Mouse (Mus musculus): ENCODE results near the gene Fbxl4. TPM values are rescaled to one million over a fixed set of nuclear protein-coding genes. Genes with fewer than 3 reads are reported as not detected.

Gene Fbxl4
- total and polyA plus RNA-seq, 3 experiments = 4.5 TPM; not detected in 1

DNA sequence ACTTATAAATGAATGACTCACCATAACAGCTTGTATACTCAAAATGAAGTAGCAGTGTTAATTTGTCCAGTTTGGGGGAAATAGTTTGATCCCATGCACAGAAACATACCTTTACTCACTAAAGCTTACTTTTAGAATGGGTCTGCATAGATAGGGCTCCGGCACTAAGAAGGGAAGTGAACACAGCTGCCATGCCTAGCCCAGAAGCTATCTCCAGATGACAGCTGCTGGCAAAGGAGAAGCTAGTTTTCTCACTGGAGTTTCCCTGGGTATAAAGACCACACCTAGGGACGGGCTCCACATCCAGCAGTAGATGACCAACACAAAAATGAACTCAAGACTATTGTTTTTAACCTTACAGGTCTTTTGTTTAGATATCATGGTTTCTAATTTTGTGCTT is 38.1 kb downstream of the Fbxl4 start (continued):
- no peak for TF ChIP-seq USF1 (IDR thresholded peaks at IDR 0.05; ENCODE audit: low read depth, low read length)

GRCm38 (mm10) chr4:22396484-22397000 is 39.2 kb downstream of the Fbxl4 start:
- Histone ChIP-seq H3K4me1 (ENCODE audit: control insufficient read depth in 1 of 2, insufficient read depth in 2 of 2, low read length in 2 of 2) (peaks cover 5 to 14% of the 10 kb centered on the region in 2 experiments), H3K36me3 (ENCODE audit: control insufficient read depth in 1 of 2, insufficient read depth in 2 of 2, low read length in 2 of 2) (peaks cover 0 to 16% of the 10 kb centered on the region in 2 experiments; a peak in 2 of 4 replicates), H3K79me2 (ENCODE audit: control insufficient read depth, insufficient read depth, low read length, poor library complexity) (no peaks in the 10 kb centered on the region), H3K27me3 (ENCODE audit: control insufficient read depth in 1 of 2, insufficient read depth in 2 of 2, low read length in 2 of 2) (no peaks in the 10 kb centered on the region), H3K9me3 (replicated peaks; ENCODE audit: insufficient read depth, low read length) (no peaks in the 10 kb centered on the region), H3K27ac (ENCODE audit: control insufficient read depth, low read depth, low read length) (no peak overlapping the region), H3K9ac (ENCODE audit: control insufficient read depth, low read depth, low read length, poor library complexity, severe bottlenecking) (no peak overlapping the region), H3K4me3 (ENCODE audit: control insufficient read depth in 1 of 2, insufficient read depth in 1 of 2, low read depth in 2 of 2, low read length in 2 of 2) (no peak overlapping the region)
- no peak for DNase-seq (ENCODE audit: low read depth, low spot score)
- no peak for TF ChIP-seq POLR2AphosphoS5 (IDR thresholded peaks at IDR 0.05; ENCODE audit: borderline replicate concordance, low read depth, low read length)

GRCm38 (mm10) chr4:22397003-22397402 is 39.7 kb downstream of the Fbxl4 start:
- Histone ChIP-seq H3K9me3 (replicated peaks; ENCODE audit: insufficient read depth, low read length) (no peaks in the 10 kb centered on the region), H3K36me3 (ENCODE audit: control insufficient read depth in 1 of 2, insufficient read depth in 2 of 2, low read length in 2 of 2) (peaks cover 0 to 16% of the 10 kb centered on the region in 2 experiments; a peak in 2 of 4 replicates), H3K79me2 (ENCODE audit: control insufficient read depth, insufficient read depth, low read length, poor library complexity) (no peaks in the 10 kb centered on the region), H3K27ac (ENCODE audit: control insufficient read depth, low read depth, low read length) (no peak overlapping the region), H3K27me3 (ENCODE audit: control insufficient read depth in 1 of 2, insufficient read depth in 2 of 2, low read length in 2 of 2) (no peaks in the 10 kb centered on the region), H3K4me3 (ENCODE audit: control insufficient read depth in 1 of 2, insufficient read depth in 1 of 2, low read depth in 2 of 2, low read length in 2 of 2) (no peak overlapping the region), H3K9ac (ENCODE audit: control insufficient read depth, low read depth, low read length, poor library complexity, severe bottlenecking) (no peak overlapping the region), H3K4me1 (ENCODE audit: control insufficient read depth in 1 of 2, insufficient read depth in 2 of 2, low read length in 2 of 2) (peaks cover 5 to 14% of the 10 kb centered on the region in 2 experiments)
- no peak for DNase-seq (ENCODE audit: low read depth, low spot score)
- no peak for TF ChIP-seq ZC3H11A (IDR thresholded peaks at IDR 0.05; ENCODE audit: low read depth, low read length)
- no peak for TF ChIP-seq ZNF384 (IDR thresholded peaks at IDR 0.05; ENCODE audit: low read depth, low read length)
- TF ChIP-seq MYC (IDR thresholded peaks at IDR 0.05; ENCODE audit: low read depth, low read length) = no peak
- no peak for TF ChIP-seq ZMIZ1 (IDR thresholded peaks at IDR 0.05; ENCODE audit: low read depth, low read length)
- no peak for TF ChIP-seq ETS1 (IDR thresholded peaks at IDR 0.05; ENCODE audit: low read depth, low read length)
- TF ChIP-seq SMC3 (IDR thresholded peaks at IDR 0.05; ENCODE audit: low read depth, low read length) = no peak
- no peak for TF ChIP-seq MAZ (IDR thresholded peaks at IDR 0.05; ENCODE audit: low read depth, low read length)
- TF ChIP-seq GATA1 (IDR thresholded peaks at IDR 0.05; ENCODE audit: low read depth, low read length) = no peak
- TF ChIP-seq MYB (IDR thresholded peaks at IDR 0.05; ENCODE audit: low read depth, low read length) = no peak
- TF ChIP-seq RAD21 (IDR thresholded peaks at IDR 0.05; ENCODE audit: low read depth, low read length) = no peak
- TF ChIP-seq USF2 (IDR thresholded peaks at IDR 0.05; ENCODE audit: borderline replicate concordance in 1 of 2, insufficient read depth in 1 of 2, low read depth in 1 of 2, low read length in 2 of 2) = no peak
- no peak for TF ChIP-seq POLR2AphosphoS5 (IDR thresholded peaks at IDR 0.05; ENCODE audit: borderline replicate concordance, low read depth, low read length)
- no peak for TF ChIP-seq USF1 (IDR thresholded peaks at IDR 0.05; ENCODE audit: low read depth, low read length)
- no peak for TF ChIP-seq POLR2A (IDR thresholded peaks at IDR 0.05; ENCODE audit: control insufficient read depth in 1 of 2, insufficient read depth in 1 of 2, low read depth in 1 of 2, low read length in 2 of 2, poor library complexity in 1 of 2)

All from MEL (cell line).